In the genomic region with DNA sequence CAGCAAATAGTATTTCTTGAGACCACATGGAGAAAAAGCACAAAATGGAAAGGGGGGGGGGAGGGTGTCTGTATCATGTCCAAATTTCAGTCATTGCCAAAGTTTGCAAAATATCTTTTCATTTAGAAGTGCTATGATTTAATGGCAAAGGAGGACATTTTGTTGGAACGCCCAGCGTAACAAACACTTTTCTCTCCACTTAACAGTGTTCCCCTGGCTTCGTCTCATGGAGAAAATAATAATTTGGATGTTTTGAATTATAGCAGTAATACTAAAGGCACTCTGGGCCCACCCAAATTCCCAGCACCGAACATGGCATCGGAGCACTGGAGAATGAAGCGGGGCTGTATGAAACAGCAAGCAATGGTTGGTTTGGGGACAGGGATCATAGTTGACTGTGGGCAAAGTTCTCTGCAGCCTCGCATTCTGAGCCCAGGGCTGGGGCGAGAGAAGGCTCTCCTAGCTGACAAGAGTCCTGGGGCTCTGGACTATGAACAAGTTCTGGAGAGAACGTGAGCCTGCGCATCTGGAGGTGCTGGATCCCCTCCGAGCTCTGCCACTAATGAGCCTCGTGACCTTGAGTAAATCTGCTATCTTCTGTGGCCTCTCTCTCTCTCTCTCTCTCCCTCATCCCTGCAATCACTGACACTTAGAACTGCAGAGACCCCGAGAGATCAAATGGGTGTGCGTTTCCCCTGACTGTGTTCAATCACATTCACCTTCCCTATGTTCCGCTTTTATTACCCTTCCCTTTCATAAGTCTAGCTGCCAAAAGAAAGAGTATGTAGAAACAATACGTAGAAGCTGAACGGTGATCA, we compare ENCODE assay signal across 9 mouse cellular contexts.
DNase-seq lines count a peak whose midpoint lies in the region; ATAC-seq and TF ChIP-seq lines count a peak whose summit lies in the region.
"Had no signal": no experiment of that assay in that cellular context is flagged by ENCODE, and none has a peak within 500 bp of the region (broad histone marks: within the 10 kb centered on the region; RNA-seq: fewer than 3 reads in every experiment).

No protein-coding gene starts in this region.

- TF ChIP-seq POLR2A in heart, adult 2 months (IDR thresholded peaks at IDR 0.05; ENCODE audit: insufficient read depth, low read depth, low read length) = no peak

- H3K27ac ChIP-seq in heart, adult 2 months = peak overlapping the region; percentile 40; the same call in 1 of the 2 replicates
- no peak overlapping the region for H3K27ac ChIP-seq in heart, embryonic 10.5 days
- H3K27ac ChIP-seq in limb, embryonic 13.5 days = peak overlapping the region; percentile 73
- no peak overlapping the region for H3K27ac ChIP-seq in midbrain, postnatal 0 days (ENCODE audit: low read depth, low read length)

- ATAC-seq in limb, embryonic 13.5 days (ENCODE audit: low FRiP score, low read depth) = peak; percentile 81; the same call in 1 of the 2 replicates
- ATAC-seq in midbrain, postnatal 0 days (ENCODE audit: low FRiP score) = no peak
- ATAC-seq: liver, postnatal 0 days had no signal

- no peak overlapping the region for H3K4me2 ChIP-seq in limb, embryonic 13.5 days (replicated peaks)
- H3K4me2 ChIP-seq in midbrain, postnatal 0 days (ENCODE audit: low read depth, low read length, poor library complexity, severe bottlenecking) = no peak overlapping the region

- no peak for TF ChIP-seq EP300 in heart, adult 2 months (IDR thresholded peaks at IDR 0.05; ENCODE audit: insufficient read depth, low read depth, low read length)

- no peak overlapping the region for H3K4me3 ChIP-seq in heart, adult 2 months
- no peak overlapping the region for H3K4me3 ChIP-seq in heart, embryonic 10.5 days
- no peak overlapping the region for H3K4me3 ChIP-seq in limb, embryonic 13.5 days
- H3K4me3 ChIP-seq in midbrain, postnatal 0 days (ENCODE audit: low read depth, low read length) = no peak overlapping the region

- no peak overlapping the region for H3K9ac ChIP-seq in heart, adult 2 months (ENCODE audit: low read depth, low read length)
- peak overlapping the region; percentile 13; the same call in 1 of the 2 replicates for H3K9ac ChIP-seq in limb, embryonic 13.5 days
- H3K9ac ChIP-seq in midbrain, postnatal 0 days (replicated peaks; ENCODE audit: low read length, poor library complexity, severe bottlenecking) = no peak overlapping the region
- H3K9ac ChIP-seq: liver, postnatal 0 days had no signal

- H3K27me3 ChIP-seq in heart, adult 2 months (ENCODE audit: control insufficient read depth, insufficient read depth, low read length) = no peaks in the 10 kb centered on the region
- H3K27me3 ChIP-seq in heart, embryonic 10.5 days (ENCODE audit: insufficient read depth, poor library complexity, severe bottlenecking) = no peaks in the 10 kb centered on the region
- H3K27me3 ChIP-seq in limb, embryonic 13.5 days = no peaks in the 10 kb centered on the region
- no peaks in the 10 kb centered on the region for H3K27me3 ChIP-seq in midbrain, postnatal 0 days (ENCODE audit: insufficient read depth, low read length)

- H3K9me3 ChIP-seq in heart, embryonic 10.5 days = no peaks in the 10 kb centered on the region
- no peaks in the 10 kb centered on the region for H3K9me3 ChIP-seq in limb, embryonic 13.5 days
- no peaks in the 10 kb centered on the region for H3K9me3 ChIP-seq in midbrain, postnatal 0 days (ENCODE audit: low read length)

- H3K4me1 ChIP-seq in heart, adult 2 months (ENCODE audit: control insufficient read depth, insufficient read depth, low read length) = no peaks in the 10 kb centered on the region; the same call in 1 of the 2 replicates
- H3K4me1 ChIP-seq in heart, embryonic 10.5 days = no peaks in the 10 kb centered on the region
- H3K4me1 ChIP-seq in limb, embryonic 13.5 days = peaks cover 35% of the 10 kb centered on the region
- no peaks in the 10 kb centered on the region for H3K4me1 ChIP-seq in midbrain, postnatal 0 days (ENCODE audit: insufficient read depth, low read length)

- 66% methylated on average over 17 of the region's 17 CpGs for WGBS in heart, adult 2 months
- WGBS in heart, embryonic 10.5 days = 80% methylated on average over 17 of the region's 17 CpGs
- WGBS in limb, embryonic 13.5 days = 49% methylated on average over 17 of the region's 17 CpGs
- 83% methylated on average over 17 of the region's 17 CpGs for WGBS in midbrain, postnatal 0 days

- intact Hi-C loops in heart, adult 2 months (cut with DNase I) = loop anchor here (10.0 kb wide), 1 partner anchor 251 kb away; no protein-coding TSS in a partner anchor
- intact Hi-C loops in gastrocnemius, postnatal 36 days (cut with DNase I) = no loop called here

- no peak for TF ChIP-seq CTCF in heart, adult 2 months (IDR thresholded peaks at IDR 0.05)
- no peak for TF ChIP-seq CTCF in midbrain, postnatal 0 days (IDR thresholded peaks at IDR 0.05)

- no peaks in the 10 kb centered on the region for H3K36me3 ChIP-seq in heart, adult 2 months (ENCODE audit: control insufficient read depth, insufficient read depth, low read length)
- H3K36me3 ChIP-seq in heart, embryonic 10.5 days = no peaks in the 10 kb centered on the region
- no peaks in the 10 kb centered on the region for H3K36me3 ChIP-seq in limb, embryonic 13.5 days
- H3K36me3 ChIP-seq in midbrain, postnatal 0 days (ENCODE audit: insufficient read depth, low read length) = no peaks in the 10 kb centered on the region

- no peaks in the 10 kb centered on the region for H3K79me2 ChIP-seq in heart, adult 2 months (replicated peaks; ENCODE audit: control insufficient read depth, insufficient read depth, low read length)

- DNase-seq in heart, adult 2 months = peak; percentile 47 to 60
- DNase-seq in heart, embryonic 10.5 days (ENCODE audit: low spot score) = no peak
- peak; percentile 61 for DNase-seq in adipocyte (ENCODE audit: low spot score)
- DNase-seq in gastrocnemius, postnatal 36 days = peak; percentile 43 to 58
- no peak for DNase-seq in right cerebral cortex, postnatal 36 days (ENCODE audit: low spot score in 2 of 2)
- no peak for DNase-seq in layer of hippocampus, adult 18-20 months (ENCODE audit: low spot score in 2 of 2)
- DNase-seq in midbrain, postnatal 0 days (ENCODE audit: low spot score) = no peak
- DNase-seq: liver, postnatal 0 days had no signal

Comparison
In these comparisons a context has a peak if more than half of its experiments do, and no peak if none do; other contexts are left out.
1. DNase-seq: peak in heart, adult 2 months (2 of 2), adipocyte (single experiment) and gastrocnemius, postnatal 36 days (2 of 2); none in heart, embryonic 10.5 days (single experiment), right cerebral cortex, postnatal 36 days (0 of 2), layer of hippocampus, adult 18-20 months (0 of 2) and midbrain, postnatal 0 days (single experiment).
2. H3K27ac ChIP-seq: peak in heart, adult 2 months (single experiment) and limb, embryonic 13.5 days (single experiment); none in heart, embryonic 10.5 days (single experiment) and midbrain, postnatal 0 days (single experiment).